Mouse (Mus musculus) G1E-ER4 (cell line): ENCODE measurements around the gene Ccar1. TPM values are rescaled to one million over a fixed set of nuclear protein-coding genes. Genes with fewer than 3 reads are reported as not detected.

Experiments used
- GATA1 ChIP-seq: IDR thresholded peaks from one replicate; pipeline ENCODE4 v1.8.0; 2012; ENCODE audit warnings: low read length, inconsistent platforms
- polyA plus RNA-seq: library from polyadenylated mRNA; stranded (reverse); fragments of >175 nt; gene quantifications from 2 replicates; pipeline ENCODE4 v1.2.3, GENCODE M21; 2012

The Ccar1 gene
- 6.3 and 9.3 TPM in 2 replicates for polyA plus RNA-seq

GRCm38 (mm10) chr10:62792177-62793090 lies at the start of gene Ccar1:
Ccar1 (minus strand) TSS chr10:62792286.
- TF ChIP-seq GATA1: no peak

GRCm38 (mm10) chr10:62840687-62841086 lies 48.6 kb upstream of the Ccar1 start:
- TF ChIP-seq GATA1: no peak

- no peak for TF ChIP-seq GATA1
Observed at GRCm38 (mm10) chr10:62837987-62838386, 45.9 kb upstream of the Ccar1 start.

- TF ChIP-seq GATA1: no peak
Observed at GRCm38 (mm10) chr10:62832783-62833182, 40.7 kb upstream of the Ccar1 start.

- no peak for TF ChIP-seq GATA1
Observed at GRCm38 (mm10) chr10:62831546-62831945, 39.5 kb upstream of the Ccar1 start.

- no peak for TF ChIP-seq GATA1
Observed at GRCm38 (mm10) chr10:62824474-62824873, 32.4 kb upstream of the Ccar1 start.

- TF ChIP-seq GATA1: no peak
Observed at GRCm38 (mm10) chr10:62823431-62823830, 31.3 kb upstream of the Ccar1 start.

GRCm38 (mm10) chr10:62810010-62810409 lies 17.9 kb upstream of the Ccar1 start:
- no peak for TF ChIP-seq GATA1

- TF ChIP-seq GATA1: no peak
Observed at GRCm38 (mm10) chr10:62808766-62809165, 16.7 kb upstream of the Ccar1 start.

- no peak for TF ChIP-seq GATA1
Observed at GRCm38 (mm10) chr10:62808316-62808715, 16.2 kb upstream of the Ccar1 start.

- TF ChIP-seq GATA1: no peak
Observed at GRCm38 (mm10) chr10:62804106-62804505, 12.0 kb upstream of the Ccar1 start.

- no peak for TF ChIP-seq GATA1
Observed at GRCm38 (mm10) chr10:62803296-62803695, 11.2 kb upstream of the Ccar1 start.

GRCm38 (mm10) chr10:62794221-62794620 lies 2.1 kb upstream of the Ccar1 start:
- no peak for TF ChIP-seq GATA1

- TF ChIP-seq GATA1: no peak
Observed at GRCm38 (mm10) chr10:62793091-62793453, 986 bp upstream of the Ccar1 start.

- TF ChIP-seq GATA1: no peak
Observed at GRCm38 (mm10) chr10:62791251-62792176, 572 bp downstream of the Ccar1 start.

GRCm38 (mm10) chr10:62750781-62751180 lies 41.3 kb downstream of the Ccar1 start:
- no peak for TF ChIP-seq GATA1
